Mouse (Mus musculus) monocyte, adult 5-6 weeks (primary cell): ENCODE measurements around the gene Sebox. TPM values are rescaled to one million over a fixed set of nuclear protein-coding genes. Genes with fewer than 3 reads are reported as not detected.

Experiments used
- ATAC-seq: fragments of 153-309, 156-312 bp; replicated peaks from 2 replicates; pipeline ENCODE4 v1.8.0; 2017; ENCODE audit warnings: mild to moderate bottlenecking; ENCODE audit not compliant: low TSS enrichment, insufficient number of reproducible peaks, severe bottlenecking, poor library complexity, low FRiP score
- total RNA-seq: library from RNA; stranded (forward); fragments of 200-1000, 200-491, 200-594 nt; gene quantifications from 3 replicates; pipeline ENCODE4 v1.2.3, GENCODE M21; 2017

Gene Sebox
- total RNA-seq, 1 experiment from 2014 or later: not detected

DNA sequence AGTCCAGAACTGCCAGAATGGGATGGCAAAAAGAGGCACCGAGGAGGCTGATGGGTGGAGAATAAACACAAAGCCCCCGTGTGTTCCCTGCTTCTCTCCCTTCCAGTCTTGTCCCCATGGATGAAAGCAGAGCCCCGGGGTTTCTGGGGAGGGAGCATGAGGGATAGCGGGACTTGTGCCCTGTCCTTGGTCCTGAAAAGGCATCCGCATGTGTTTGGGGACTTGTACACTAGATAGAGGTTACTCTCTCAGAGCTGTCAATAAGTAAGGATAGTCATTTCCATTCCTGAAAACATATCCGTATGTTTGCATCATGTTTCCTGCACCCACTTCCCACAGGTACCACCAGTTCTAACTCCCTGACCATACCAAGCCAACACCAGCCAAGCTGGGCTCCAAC, 7.3 kb upstream of the Sebox start:
- no peak for ATAC-seq

DNA sequence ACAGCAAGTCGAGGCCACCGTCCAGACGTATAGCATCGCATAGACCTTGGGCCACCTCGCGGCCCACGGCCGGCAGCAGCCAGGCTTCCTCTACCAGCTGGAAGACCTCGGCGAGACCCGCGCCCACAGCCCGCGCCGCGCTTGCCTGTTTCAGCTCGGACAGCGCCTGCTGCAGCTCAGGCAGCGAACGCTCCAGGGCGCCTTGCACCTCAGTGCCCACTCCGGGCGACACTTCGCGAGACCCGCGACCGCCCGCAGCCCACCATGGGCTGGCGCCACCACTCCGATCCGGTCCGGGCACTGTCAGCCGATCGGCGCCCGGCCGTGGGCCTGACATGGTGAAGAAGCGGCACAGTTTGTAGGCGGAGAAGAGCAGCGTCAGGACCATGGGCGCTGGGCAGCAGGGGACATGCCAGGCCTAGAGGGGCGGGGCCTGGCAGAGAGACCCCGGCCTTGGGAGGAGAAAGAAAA, 6.1 kb upstream of the Sebox start:
- ATAC-seq: no peak

DNA sequence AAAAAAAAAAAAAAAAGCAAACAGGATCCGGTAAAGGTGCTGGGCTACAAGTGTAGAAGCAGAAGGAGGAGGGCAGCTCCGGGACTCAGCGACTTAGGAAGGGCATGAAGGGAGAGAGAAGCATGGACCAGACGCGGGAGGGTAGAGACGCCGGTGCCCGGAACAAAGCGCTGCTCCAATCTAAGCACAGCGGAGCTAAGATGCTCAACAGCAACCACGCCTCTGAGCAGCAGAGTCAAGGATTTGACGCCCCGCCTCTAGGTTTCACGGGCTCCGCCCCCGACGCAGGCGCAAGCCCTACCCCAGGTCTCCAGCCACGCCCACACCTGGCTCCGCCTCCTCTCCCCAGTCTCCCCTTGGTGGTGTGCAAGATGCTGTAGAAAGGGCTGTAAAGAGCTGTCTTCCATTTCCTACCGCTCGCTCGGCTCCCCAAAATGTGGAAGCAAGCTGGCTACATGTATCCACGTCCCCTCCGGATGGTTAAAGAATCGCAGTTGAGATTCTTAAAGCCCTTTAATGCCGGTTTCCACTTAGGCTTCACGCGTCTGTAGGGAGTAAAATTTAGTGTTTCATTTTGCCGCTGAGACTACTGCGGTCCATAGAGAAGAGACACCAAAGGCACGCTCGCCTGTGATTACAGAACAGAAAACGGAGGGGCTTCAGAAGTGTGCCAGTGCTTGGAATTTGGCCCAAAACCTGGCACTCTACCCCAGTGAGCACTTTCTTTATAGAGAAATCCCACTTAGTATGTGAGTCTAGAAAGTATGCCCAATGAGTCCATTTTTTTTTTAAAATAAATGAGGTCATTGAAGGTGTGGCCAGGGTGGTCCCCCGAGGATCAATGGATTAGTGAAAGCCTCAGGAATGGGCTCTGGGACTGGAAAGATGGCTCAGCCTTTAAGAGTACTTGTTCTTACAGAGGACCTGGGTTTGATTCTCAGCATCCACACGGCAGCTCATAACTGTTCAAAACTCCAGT, 5.4 kb upstream of the Sebox start, which contains the start of gene Sarm1:
Sarm1 (minus strand) TSS at position 211 of the 979 bp plus-strand sequence.
- ATAC-seq: peak; percentile 93

DNA sequence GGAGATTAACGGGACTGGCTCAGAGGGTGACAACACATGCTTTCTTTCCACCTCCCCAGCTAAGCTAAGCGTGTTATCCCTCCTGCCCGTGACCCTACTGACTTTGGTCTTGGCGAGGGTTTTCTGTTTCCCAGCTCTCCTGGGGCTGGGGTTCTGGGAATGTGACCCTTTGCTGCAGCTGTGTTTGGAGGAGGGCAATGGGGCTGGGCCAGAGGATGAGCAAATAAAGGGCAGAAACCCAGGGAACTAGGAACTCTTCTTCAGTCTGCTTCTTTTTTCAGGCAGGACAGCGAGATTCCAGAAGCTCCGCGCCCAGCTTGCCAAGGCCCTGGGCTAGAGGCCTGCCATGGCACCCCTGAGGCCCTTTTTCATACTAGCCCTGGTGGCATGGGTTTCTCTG, 4.2 kb upstream of the Sebox start, which contains the start of gene Vtn:
Vtn (plus strand) TSS at position 88 of the 400 bp plus-strand sequence.
- ATAC-seq: no peak

DNA sequence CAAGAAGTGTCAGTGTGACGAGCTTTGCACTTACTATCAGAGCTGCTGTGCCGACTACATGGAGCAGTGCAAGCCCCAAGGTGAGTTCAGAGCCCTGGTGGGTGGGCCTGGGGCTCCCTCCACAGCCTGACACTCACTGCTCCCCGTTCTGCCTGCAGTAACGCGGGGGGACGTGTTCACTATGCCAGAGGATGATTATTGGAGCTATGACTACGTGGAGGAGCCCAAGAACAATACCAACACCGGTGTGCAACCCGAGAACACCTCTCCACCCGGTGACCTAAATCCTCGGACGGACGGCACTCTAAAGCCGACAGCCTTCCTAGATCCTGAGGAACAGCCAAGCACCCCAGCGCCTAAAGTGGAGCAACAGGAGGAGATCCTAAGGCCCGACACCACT, 3.7 kb upstream of the Sebox start:
- no peak for ATAC-seq

DNA sequence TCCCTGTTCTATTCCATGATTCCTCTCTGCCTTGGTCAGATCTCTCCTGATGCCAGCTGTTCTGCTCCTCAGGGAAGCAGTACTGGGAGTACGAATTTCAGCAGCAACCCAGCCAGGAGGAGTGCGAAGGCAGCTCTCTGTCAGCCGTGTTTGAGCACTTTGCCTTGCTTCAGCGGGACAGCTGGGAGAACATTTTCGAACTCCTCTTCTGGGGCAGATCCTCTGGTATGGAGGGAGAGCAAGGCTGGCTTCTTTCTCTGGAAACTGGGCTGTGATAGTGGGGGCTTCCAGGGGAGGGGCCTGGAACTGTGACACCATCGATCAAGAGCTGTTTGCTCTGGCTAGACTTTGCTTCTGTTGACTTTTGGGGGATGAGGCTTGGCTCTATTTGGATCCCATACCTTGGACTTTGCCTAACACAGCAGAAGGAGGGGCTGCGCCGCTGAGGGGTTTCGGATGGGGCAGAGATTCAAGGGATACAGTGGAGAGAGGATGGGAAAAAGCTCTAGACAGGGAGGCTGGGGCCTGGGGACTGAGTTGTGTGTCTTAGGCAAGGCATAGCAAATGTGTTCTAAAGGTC, 2.5 kb upstream of the Sebox start:
- no peak for ATAC-seq

DNA sequence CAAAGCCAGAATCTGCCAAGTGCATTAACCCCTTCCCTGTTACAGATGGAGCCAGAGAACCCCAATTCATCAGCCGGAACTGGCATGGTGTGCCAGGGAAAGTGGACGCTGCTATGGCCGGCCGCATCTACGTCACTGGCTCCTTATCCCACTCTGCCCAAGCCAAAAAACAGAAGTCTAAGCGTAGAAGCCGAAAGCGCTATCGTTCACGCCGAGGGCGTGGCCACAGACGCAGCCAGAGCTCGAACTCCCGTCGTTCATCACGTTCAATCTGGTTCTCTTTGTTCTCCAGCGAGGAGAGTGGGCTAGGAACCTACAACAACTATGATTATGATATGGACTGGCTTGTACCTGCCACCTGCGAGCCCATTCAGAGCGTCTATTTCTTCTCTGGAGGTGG, 1.7 kb upstream of the Sebox start:
- ATAC-seq: no peak

DNA sequence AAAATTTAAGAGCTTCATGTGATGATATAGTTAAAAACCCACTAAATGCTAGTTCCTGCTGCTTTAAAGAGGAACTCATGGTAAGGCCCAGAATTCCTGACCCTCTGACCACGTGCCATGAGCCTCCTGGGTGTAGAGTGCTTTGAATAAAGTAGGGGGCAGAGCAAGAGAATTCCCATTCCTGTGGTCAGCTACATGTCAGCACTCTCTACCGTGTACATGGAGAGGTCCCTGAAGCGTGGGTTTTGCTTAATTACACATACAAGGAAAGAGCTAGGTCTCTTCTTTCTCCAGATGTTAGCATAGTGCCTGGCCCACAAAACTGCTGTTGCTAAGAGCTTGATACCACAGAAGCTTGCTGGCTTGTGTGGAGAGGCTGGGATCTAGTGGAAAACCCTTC, 2.2 kb downstream of the Sebox start:
- no peak for ATAC-seq

DNA sequence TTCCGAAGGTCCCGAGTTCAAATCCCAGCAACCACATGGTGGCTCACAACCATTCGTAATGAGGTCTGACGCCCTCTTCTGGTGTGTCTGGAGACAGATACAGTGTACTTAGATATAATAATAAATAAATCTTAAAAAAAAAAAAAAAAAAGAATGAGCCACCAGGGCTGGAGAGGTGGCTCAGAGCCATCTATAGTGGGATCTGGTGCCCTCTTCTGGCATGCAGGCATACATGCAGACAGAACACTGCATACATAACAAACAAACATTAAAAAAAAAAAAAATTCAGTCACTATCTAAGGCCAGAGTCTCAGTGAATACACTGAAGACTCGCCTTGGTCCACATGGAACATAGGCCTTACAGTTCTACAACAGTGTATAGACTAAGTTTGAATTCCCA, 5.9 kb downstream of the Sebox start:
- ATAC-seq: no peak

DNA sequence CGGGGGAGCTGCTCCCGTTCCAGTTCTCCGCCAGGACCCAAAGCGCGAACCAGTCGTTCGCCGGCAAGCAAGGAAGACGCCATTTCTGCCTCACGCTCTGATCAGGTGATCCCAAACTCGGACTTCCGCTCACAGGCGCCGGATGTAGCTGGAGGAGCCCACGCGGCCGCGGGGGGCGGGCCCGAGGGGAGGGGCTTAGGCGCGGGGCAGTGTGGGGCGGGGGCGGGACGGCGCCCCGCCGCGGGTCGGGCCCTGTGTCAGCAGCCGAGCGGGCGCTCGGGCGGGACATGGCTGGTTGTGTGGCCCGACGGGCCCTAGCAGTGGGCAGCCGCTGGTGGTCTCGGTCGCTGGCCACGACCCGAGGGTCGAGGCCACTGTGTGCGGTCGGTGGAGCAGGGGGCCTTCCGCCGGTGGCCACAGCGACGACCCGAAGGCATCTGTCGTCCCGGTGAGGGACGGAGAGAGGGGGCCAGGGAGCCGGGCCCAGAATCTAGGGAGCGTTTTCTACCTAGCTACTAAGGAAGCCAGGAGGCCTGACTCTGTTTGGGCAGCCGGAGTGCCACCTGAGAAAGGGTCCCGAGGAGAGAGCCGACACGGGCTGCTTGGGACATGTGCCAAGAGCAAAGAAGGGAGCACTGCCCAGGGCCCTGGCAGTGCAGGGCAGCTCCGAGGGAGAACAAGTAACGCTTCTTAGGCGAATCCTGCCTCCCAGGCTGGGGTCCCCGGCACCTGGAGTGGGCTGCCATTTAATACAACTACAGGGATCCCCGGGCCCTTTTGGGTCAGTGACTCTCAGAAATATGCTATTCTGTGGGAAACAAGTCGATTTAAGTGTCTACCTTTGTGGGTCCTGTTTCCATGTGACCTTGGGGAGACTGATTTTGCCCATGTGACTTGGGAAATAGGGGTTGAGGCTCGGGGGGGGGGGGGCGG, 9.0 kb downstream of the Sebox start, which contains the start of the genes Tmem199 and Poldip2:
Tmem199 (minus strand) TSS at position 148 of the 933 bp plus-strand sequence.
Poldip2 (plus strand) TSS at position 169 of the 933 bp plus-strand sequence.
- peak; percentile 88 for ATAC-seq

DNA sequence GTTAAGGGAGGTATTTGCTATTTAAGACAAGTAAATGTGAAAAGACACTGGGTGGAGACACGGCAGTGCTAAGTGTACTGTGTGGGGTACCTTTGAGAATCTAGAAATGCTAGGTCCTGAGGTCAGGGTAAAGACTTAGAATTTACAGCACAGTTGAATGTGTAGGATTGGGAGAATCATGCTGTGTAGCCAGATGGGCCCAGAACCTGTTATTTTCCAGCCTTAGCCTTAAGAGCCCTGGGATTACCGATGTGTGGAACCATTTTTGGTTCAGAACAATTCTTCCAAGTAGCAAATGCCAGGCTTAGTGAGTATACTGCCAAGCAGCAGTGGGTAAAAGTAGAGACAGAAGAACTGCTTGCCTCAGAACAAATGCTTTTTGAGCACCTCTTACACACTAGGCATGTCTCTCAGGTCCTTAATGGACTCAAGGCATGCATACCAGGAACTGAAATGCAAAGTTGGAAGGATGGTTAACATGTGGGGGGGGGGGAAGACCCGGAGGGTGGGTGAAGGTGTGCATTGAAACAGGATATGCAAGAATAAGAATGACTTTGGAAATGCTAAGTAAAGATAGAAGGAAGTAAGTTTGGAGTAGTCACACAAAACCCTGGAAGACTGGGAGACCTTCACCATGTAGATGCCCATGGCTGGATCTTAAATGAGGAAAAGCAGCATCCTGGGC, 10.0 kb downstream of the Sebox start:
- ATAC-seq: no peak

DNA sequence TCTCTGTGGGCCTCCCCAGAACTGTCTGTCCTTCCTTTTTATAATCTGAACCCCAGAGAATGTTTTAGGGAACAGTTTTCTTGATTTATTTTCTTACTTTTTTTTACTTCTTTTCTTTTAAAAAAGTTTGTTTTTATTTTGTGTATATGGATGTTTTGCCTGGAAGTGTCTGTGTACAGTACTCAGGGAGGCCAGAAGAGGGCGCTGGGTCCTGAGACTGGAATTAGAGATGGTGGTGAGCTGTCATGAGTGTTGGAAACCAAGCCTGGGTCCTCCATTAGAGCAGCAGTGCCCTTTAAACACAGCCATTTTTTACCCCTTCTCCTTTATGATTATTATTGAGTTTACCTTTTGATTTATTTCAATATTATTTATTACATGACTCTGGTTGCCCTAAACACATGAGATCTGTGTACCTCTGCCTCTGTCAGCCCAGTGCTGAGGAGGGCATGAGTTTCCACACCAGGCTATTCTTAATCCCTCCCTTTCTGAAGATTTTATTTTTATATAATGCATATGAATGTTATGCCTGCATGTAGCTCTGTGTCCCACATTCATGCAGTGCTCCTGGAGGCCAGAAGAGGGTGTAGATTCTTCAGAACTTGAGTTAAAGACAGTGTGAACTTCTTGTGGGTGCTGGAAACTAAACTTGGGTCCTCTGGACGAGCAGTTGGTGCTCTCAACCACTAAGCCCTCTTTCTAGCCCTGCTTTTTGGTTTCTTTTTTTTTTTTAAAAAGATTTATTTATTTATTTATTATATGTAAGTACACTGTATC, 12.5 kb downstream of the Sebox start:
- ATAC-seq: no peak

DNA sequence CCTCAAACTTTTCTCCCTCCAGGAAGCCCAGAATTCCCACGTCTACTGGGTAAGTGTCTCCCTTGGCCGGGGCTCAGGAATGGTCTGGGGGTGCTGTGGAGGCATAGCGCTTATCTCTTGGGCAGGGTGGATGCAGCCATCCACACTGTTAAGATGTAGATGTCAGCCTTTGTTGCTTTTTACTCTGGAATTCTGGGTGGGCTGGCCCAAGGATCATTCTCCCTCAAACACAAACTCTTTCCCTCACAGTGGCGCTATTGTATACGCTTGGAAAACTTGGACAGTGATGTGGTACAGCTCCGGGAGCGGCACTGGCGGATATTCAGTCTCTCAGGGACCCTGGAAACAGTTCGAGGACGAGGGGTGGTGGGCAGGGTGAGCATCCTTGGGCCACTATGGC, 15.7 kb downstream of the Sebox start:
- ATAC-seq: no peak

DNA sequence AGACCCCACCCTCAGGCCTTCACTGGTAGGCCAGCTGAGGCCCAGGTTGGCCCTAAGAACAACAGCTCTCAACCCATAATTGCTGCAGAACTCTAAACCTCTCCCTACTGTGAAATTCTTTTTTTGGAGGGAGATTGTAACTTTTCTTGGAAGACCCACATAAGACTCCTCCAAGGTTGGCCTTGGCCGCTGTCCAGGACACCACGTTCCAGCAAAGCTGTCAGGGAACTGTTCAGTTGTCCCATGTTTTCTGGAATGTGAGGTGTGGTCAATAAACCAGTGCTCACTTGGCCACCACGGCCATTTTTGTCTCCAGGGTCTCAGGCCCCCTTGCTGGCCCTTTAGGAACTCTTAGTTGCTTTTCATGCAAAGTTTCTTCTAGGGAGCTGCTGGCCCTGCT, 18.6 kb downstream of the Sebox start:
- ATAC-seq: no peak

DNA sequence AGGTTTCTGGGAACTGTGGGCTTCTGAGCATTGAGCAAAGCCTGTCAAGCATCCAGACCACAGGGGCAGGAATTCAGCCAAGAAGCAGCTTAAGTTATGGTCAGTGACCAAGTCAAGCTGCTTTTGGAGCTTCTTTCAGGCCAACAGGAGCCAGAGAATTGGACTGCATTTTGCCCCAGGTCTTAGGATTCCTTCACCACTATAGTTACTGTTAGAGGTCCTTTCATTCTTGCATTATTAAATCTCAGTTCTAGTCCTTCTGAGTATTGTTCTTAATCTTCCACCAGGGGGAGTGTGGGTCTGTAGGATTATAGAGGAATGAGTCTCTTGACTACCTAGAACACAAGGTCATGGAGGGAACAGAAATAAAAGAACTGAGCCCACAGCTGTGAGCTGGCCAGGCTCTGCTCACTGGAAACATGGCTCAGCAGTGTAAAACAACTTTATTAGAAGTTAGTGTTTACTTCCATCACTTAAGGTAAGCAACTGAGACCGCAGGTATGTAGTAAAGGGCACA, 19.3 kb downstream of the Sebox start:
- no peak for ATAC-seq

DNA sequence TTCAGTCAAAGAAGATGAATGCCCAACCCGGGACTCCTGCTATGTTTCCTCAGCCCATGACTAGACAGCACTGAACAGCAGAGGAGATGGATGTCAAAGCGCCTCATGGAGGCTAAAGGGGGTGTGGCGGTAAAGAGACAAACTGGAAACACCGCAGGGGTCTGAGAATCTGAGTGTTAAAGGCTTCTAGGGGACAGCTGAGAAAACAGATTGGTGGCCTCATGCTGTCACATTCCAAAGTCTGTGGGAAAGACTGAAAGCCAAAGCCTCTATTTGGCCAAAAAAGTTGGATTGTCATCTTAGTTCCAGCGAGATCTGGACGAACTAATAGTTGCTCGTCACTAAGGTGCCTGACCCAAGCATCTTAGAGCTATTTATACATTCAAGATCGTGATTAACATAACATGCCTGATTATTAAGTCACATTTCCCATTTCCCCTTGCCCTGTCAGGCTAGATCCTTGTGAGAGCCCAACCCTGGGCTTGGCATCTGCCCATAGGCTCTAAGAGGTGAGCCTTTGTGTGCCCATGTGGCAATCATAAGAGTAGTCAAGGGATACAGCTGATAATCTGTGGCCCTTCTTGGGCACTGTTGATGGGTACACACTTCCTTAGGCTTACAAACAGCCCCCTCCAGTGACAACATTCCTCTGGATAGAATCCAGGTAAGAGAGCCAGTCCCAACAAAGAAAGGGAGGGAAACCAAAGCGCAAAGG, 20.2 kb downstream of the Sebox start:
- ATAC-seq: no peak

DNA sequence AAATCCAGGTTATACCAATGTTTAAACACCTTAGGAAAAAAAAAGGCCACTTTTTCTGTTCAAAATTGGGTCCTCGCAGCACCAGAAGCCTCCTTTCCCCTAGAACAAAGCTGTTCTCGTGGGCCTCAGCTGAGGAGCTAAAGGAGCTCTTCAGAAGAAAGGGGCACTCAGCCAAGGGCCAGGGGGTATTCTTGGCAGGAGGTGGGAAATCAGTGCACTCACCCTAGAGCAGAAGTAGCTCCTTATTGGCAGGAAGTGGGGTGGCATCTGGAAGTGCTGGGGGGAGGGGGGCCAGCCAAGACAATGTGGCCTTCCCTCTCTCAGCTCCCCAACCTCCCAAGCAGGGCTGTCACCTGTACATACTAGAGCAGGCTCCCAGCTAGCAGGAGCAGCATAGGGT, 21.6 kb downstream of the Sebox start:
- no peak for ATAC-seq
